Mouse (Mus musculus): ENCODE measurements around the gene Tenm4.
"Not testable (repeated sequence)": the region's sequence is repeated elsewhere in the genome, so short reads cannot be mapped to it uniquely, and the experiment has no call there.

Tenm4 gene

GRCm38 (mm10) chr7:96575202-96575650 lies 404.2 kb downstream of the Tenm4 start:
- peak; percentile 85 for DNase-seq (ENCODE audit: low spot score)

- DNase-seq (ENCODE audit: low spot score), result peak; percentile 33
Measured at GRCm38 (mm10) chr7:96582752-96583151, 411.7 kb downstream of the Tenm4 start.

- DNase-seq (ENCODE audit: low spot score), result no peak
Measured at GRCm38 (mm10) chr7:96587403-96587802, 416.4 kb downstream of the Tenm4 start.

GRCm38 (mm10) chr7:96588567-96588966 lies 417.5 kb downstream of the Tenm4 start:
- no peak for DNase-seq (ENCODE audit: low spot score)

- DNase-seq (ENCODE audit: low spot score), result no peak
Measured at GRCm38 (mm10) chr7:96595535-96596295, 424.7 kb downstream of the Tenm4 start.

GRCm38 (mm10) chr7:96596402-96597195 lies 425.6 kb downstream of the Tenm4 start:
- no peak for DNase-seq (ENCODE audit: low spot score)

- DNase-seq (ENCODE audit: low spot score), result no peak
Measured at GRCm38 (mm10) chr7:96597871-96598270, 426.8 kb downstream of the Tenm4 start.

GRCm38 (mm10) chr7:96599081-96599480 lies 428.0 kb downstream of the Tenm4 start:
- no peak for DNase-seq (ENCODE audit: low spot score)

GRCm38 (mm10) chr7:96600381-96600941 lies 429.4 kb downstream of the Tenm4 start:
- DNase-seq (ENCODE audit: low spot score), result no peak

- no peak for DNase-seq (ENCODE audit: low spot score)
Measured at GRCm38 (mm10) chr7:96604091-96604745, 433.2 kb downstream of the Tenm4 start.

- no peak for DNase-seq (ENCODE audit: low spot score)
Measured at GRCm38 (mm10) chr7:96605316-96605715, 434.3 kb downstream of the Tenm4 start.

- no peak for DNase-seq (ENCODE audit: low spot score)
Measured at GRCm38 (mm10) chr7:96609854-96610586, 439.0 kb downstream of the Tenm4 start.

GRCm38 (mm10) chr7:96617371-96617770 lies 446.3 kb downstream of the Tenm4 start:
- DNase-seq (ENCODE audit: low spot score), result no peak

GRCm38 (mm10) chr7:96619930-96620472 lies 449.0 kb downstream of the Tenm4 start:
- no peak for DNase-seq (ENCODE audit: low spot score)

GRCm38 (mm10) chr7:96626338-96626737 lies 455.3 kb downstream of the Tenm4 start:
- no peak for DNase-seq (ENCODE audit: low spot score)

GRCm38 (mm10) chr7:96630551-96630950 lies 459.5 kb downstream of the Tenm4 start:
- DNase-seq (ENCODE audit: low spot score), result not testable (repeated sequence)

GRCm38 (mm10) chr7:96633008-96633407 lies 462.0 kb downstream of the Tenm4 start:
- DNase-seq (ENCODE audit: low spot score), result no peak

GRCm38 (mm10) chr7:96635830-96636440 lies 464.9 kb downstream of the Tenm4 start:
- no peak for DNase-seq (ENCODE audit: low spot score)

- no peak for DNase-seq (ENCODE audit: low spot score)
Measured at GRCm38 (mm10) chr7:96643461-96644204, 472.6 kb downstream of the Tenm4 start.

GRCm38 (mm10) chr7:96644205-96644531 lies 473.1 kb downstream of the Tenm4 start:
- no peak for DNase-seq (ENCODE audit: low spot score)
